Mouse (Mus musculus): Measurements from ENCODE around the gene Slc4a4.

Slc4a4 gene

GRCm38 (mm10) chr5:89280312-89280863 lies 393.8 kb downstream of the Slc4a4 start:
- DNase-seq (ENCODE audit: low spot score in 2 of 2), result no peak
